Mouse (Mus musculus) 3T3-L1 (cell line): ENCODE data around the gene Hist1h2bh.
"Not testable (repeated sequence)": the region's sequence is repeated elsewhere in the genome, so short reads cannot be mapped to it uniquely, and the experiment has no call there.

ENCODE experiments used
- DNase-seq: peaks from one replicate; pipeline ENCODE4 v3.0.0-alpha.2; 2015; ENCODE audit warnings: low read depth, low spot score

Gene Hist1h2bh

DNA sequence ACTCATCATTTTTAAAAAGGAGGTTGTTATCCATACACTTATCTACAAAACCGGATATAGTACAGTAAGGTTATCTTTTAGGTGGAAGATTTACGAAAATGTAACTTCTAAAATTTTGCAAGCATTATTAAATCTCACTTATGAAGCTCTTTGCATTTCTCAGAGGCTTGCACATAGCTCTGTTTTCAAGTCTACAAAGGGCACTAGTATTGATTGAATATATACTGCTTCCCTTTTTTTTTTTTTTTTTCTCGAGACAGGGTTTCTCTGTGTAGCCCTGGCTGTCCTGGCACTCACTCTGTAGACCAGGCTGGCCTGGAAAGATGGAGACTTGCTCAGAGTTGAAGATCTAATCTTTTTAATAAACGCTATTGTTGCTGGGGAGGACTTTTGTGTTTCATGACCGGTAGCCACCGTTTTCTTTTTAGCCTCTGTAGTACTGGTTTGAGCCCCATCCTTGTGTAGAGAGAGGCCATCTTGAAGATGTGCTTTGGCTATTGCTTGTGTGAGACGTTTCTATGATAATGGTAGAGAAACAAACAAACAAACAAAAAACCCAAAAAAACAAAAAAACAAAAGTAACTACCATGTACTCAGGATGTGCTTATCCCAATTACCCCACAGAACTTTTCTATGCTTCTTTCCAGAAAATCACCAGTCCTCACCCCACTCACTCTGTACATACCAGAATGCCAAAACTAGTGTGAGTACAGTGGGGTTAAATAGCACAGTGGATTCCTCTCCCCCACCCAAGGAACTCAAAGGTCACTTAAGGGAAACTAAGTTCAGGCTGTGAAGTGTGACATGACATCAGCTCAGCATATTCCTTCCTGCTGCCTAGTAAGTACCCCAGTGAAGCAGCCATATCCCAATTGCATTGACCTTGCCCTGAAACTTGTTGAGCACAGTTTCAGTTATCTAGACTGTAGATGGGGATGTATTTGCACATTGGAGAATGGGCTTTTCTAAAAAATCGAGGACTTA is 9.0 kb upstream of the Hist1h2bh start:
- DNase-seq, result no peak

DNA sequence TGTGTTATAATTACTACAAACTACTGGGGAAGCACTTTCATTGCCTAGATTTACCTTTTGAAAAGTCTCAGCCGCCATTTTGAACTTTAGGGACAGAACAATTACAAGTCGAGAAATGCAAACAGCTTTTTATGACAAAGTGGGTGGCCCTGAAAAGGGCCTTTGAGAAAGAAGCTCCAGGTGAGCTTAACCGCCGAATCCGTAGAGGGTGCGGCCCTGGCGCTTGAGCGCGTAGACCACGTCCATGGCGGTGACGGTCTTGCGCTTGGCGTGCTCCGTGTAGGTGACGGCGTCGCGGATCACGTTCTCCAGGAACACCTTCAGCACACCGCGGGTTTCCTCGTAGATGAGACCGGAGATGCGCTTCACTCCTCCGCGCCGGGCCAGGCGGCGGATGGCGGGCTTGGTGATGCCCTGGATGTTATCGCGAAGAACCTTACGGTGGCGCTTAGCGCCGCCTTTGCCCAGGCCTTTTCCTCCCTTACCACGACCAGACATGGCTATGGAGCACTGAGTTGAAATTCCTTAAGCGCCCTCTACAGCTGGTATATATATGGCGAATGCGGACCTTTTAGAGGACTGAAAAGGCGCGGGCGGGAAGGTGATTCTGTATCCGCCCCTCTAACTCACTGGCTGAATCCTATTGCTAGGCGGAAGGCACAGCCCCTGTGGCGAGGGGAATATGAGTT is 8.1 kb upstream of the Hist1h2bh start, which contains the start of gene Hist1h4f:
Gene Hist1h4f (minus strand): TSS at position 503 of the 689 bp plus-strand sequence.
- peak; percentile 98 for DNase-seq

DNA sequence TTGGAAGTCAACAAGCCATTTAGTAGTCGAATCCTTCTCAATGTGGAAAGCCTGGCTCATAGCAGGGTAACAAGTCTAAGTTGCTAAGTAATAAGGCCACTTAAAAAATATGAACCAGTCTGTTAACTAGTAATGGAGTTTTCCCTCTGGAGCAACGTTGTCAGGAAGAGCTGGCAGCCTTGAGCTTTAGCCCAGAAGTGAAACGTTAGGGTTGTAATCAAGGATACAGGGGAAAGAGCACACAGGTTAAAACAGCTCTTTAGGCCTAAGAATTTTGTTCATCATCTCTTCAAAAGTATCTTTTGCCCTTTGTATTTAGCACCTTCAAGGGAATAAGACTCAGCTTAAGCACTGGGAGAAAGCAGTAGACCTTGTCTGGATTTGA is 7.6 kb upstream of the Hist1h2bh start:
- peak; percentile 69 for DNase-seq

DNA sequence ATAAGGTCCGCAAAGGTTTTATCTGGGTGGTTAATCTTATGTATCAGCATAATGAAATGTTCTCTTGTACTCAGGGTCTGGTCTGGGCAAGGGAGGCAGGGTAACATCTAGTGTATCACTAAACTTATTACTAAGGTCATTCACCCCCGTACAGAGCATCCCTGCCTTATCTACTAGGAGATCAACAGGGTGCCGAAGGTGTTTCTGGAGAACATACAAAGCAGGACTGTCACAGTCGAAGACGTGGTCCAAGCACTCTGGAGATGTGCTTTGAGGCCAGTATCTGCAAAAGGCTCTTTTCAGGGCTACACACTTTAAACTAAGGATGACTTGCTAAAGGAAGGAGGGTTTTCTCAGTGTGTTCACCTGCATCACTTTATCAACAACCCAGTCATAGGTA is 3.5 kb upstream of the Hist1h2bh start:
- DNase-seq, result no peak

DNA sequence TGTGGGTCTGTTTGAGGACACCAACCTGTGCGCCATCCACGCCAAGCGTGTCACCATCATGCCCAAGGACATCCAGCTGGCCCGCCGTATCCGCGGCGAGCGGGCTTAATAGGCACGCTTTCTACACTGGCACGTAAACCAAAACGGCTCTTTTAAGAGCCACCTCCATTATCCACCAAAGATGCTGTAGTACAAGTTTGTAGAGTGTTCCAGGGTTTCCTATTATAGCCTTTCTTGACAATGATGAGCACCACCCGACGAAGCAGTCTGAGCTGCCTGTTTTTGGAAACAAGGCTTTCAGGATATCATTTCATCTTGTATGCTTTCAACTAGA is 1.6 kb upstream of the Hist1h2bh start:
- DNase-seq, result not testable (repeated sequence)

DNA sequence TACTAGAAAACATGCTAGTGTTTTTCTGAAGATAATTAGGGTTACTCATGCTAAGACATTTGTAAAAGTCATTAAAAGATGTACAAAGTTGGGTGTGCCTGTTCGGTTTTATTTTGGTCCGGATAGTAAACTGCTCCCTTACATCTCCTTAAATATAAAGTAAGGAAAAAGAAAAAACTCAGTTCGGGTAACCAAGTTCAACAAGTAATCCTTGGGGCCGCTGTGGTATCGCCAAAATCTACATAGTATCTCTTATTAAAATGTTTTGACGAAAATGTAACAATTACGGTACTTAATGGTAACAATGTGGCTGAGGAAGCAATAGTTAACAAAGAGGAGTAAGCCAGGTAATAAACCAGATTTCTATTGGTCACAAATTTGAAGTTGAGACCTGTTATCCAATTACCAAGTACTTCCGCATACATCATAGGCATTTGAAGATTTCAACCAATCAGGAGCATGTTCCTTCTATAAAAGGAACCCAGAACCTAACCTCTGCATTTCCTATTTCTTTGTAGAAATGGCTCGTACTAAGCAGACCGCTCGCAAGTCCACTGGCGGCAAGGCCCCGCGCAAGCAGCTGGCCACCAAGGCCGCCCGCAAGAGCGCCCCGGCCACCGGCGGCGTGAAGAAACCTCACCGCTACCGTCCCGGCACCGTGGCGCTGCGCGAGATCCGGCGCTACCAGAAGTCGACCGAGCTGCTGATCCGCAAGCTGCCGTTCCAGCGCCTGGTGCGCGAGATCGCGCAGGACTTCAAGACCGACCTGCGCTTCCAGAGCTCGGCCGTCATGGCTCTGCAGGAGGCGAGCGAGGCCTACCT is 984 bp upstream of the Hist1h2bh start, which contains the start of gene Hist1h3f:
Gene Hist1h3f (plus strand): TSS at position 88 of the 822 bp plus-strand sequence.
- peak; percentile 96 for DNase-seq

DNA sequence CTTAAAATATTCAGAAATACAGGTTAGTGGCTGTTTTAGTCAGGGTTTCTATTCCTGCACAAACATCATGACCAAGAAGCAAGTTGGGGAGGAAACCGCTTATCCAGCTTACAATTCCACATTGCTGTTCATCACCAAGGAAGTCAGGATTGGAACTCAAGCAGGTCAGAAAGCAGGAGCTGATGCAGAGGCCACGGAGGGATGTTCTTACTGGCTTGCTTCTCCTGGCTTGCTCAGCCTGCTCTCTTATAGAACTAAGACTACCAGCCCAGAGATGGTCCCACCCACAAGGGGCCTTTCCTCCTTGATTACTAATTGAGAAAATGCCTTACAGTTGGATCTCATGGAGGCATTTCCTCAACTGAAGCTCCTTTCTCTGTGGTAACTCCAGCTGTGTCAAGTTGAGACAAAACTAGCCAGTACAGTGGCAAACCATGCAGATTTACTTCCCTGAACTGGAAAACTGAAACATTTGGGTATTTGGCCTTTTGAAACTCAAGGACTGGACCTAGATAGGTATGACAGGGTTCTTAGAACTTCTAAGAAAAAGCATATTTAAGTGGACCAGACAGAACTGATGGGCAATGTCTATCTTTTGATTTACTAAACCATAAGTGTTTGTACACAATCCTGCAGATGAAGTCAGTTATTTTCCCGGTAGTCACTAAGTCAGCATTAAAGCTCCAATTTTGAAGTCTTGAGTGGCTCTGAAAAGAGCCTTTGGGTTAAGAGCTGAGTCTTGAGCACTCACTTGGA is 789 bp downstream of the Hist1h2bh start:
- peak; percentile 62 for DNase-seq

DNA sequence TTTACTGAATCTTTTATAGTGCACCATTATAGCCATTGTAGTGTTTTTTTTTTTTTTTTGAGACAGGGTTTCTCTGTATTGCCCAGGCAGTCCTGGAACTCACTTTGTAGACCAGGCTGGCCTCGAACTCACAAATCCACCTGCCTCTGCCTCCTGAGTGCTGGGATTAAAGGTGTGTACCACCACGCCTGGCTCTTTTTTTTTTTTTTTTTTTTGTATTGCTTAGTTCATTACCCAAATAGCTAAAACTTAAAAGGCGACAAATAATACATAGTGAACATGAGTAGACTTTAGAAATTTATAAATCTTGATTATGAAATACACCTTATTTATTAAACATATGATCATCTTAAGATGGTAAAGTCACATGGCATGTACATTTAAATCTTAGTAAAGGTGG is 1.7 kb downstream of the Hist1h2bh start:
- DNase-seq, result no peak

DNA sequence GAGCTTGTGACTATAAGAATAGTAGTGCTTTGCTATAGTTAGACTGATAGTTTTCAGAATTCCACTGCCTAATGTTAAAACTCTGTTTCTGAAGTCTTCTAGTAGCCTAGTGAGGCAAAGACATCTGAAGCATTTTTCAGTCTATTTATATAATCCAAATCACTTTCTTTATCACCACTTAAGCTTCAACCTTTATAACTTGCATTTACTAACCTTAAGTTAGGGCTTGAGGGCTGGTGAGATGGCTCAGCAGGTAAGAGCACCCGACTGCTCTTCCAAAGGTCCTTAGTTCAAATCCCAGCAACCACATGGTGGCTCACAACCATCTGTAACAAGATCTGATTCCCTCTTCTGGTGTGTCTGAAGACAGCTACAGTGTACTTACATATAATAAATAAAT is 3.4 kb downstream of the Hist1h2bh start:
- not testable (repeated sequence) for DNase-seq

DNA sequence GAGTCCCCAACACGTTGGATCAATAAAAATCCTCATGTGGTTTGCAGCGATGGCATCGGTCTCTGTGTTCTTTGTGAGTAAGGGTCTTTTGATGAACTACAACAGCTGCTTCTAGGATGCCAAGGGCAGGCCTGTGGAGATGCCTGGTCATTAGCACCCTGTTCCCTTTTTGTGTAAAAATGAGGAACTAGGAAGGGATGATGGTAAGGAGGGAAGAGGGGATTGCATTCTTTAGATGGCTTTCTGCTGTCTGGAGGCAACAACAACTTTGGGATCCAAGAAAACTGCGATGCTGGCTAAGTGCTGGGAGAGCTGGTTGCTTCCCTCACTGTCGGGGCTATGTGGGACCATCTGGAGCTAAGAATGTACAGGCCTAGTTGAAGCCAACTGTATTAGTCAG is 4.9 kb downstream of the Hist1h2bh start:
- no peak for DNase-seq

DNA sequence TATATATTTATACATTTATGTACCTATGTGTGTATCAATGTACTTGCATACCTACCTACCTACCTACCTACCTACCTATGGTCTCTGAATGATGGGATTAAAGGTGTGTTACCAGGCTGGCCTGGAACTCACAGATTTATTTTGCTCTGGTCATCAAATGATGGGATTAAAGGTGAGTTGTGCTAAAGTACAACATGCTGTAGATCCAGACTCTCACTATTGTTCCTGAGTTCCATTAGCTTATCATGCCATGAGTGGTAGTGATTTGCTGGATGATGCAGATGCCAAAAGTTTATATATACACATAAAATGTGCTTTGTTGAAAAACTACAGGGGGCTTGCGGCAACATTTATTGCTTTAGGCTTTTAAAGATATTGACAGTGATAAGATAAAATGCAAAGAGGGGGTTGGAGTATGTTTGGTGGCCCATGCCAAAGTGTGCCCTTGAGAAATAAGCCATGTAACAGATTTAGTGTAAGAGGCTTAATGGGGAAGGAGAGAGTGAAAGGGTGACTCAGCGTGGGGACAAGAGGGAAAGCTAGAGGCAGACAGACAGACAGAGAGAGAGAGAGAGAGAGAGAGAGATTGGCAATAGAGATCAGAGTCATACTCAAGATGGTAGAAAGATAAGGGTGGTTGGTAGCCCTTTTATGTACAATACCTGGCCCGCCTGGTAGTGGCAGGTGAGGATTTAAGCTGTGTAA is 6.0 kb downstream of the Hist1h2bh start:
- DNase-seq, result no peak

DNA sequence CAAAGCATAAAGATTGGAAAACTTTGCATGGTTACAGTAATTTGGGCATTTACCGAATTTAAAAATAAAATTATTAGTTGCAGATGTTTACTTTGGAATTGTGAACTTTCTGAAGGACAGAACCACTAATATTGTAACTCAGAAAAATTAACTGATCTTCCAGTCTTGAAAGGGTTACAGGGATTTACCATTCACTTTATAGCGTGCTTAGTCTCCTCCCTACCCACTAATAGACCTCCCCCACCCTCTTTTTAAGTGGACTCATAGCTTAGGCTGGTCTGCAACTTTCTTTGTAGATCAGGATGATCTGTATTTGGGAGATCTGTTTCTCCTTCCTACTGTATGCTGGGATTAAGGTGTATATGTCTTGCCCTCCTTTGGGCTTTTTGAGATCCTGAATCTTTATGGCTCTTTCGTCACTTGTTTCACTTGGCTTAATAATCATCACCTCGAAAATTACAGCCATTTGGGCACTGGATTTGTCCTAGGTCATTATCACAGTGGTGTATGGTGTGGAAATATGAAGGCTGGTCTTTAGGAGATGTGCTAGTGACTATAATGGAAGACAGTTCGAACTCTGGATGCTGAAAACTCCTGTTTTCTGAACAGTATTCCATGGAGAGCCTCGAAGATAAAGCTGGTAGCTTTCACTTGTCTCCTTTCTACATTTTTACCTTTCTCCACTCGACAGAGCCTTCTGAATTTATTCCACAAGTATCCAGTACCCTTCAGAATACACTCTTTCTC is 6.9 kb downstream of the Hist1h2bh start:
- DNase-seq, result peak; percentile 63

DNA sequence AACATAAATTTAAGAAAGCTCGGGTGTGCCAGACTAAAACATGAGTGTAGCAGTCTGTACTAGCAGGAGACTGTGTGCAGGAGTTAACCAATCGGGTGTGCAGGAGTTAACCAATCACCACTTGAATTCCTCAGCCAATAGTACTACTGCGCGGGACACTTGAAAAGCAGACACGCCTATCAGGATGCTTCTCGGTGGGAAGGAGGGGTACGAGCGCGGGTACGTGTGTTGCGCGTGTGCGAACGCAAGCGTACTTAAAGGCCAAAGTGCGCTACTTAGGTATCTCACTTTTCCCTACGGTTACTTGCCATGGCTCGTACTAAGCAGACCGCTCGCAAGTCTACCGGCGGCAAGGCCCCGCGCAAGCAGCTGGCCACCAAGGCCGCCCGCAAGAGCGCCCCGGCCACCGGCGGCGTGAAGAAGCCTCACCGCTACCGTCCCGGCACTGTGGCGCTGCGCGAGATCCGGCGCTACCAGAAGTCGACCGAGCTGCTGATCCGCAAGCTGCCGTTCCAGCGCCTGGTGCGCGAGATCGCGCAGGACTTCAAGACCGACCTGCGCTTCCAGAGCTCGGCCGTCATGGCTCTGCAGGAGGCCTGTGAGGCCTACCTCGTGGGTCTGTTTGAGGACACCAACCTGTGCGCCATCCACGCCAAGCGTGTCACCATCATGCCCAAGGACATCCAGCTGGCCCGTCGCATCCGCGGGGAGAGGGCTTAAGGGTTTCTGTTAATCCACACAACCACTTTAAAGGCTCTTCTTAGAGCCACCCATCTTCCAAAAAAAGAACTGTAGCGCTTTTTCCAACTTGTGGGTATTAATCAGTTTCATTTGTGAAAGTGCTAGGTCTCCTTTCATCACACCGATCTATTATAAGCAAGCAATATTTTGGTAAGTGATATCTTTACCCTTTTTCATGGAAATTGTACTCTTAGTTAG is 7.8 kb downstream of the Hist1h2bh start, which contains the start of gene Hist1h3g:
Gene Hist1h3g (plus strand): TSS at position 286 of the 939 bp plus-strand sequence.
- DNase-seq, result peak; percentile 98

DNA sequence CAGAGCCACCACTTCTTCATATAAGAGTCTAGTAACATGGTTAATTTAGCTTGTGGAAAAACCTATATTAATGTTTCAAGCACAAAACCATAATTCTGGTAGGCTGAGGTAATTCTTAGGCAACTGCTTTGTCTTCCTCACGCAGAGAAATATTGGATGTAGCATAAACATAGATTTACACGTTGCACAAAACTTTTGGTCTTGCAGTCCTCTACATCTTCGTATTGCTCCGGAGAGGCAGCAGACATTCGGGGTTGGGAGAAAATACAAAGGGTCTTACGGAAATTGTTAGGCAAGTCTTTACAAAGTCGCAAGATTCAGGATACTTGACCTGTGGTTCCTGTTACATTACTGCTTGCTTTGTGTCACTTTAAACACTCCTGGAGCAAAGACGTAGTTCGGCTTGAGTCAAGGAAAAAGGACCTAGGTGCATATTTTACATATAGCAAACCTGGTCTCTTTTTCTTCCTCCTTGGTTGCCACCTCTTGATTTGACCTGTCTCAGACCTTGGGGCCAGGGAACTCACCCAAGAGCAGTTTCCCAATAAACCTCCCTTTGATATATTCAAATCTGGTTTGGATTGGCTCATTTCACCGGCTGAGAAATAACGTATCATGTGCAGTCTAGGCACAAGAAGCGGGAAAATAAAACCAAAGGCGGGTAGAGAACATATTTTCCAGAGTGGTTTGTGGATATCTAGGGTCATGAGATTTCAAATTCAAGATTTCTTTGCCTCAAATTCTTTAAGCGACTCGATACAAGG is 8.6 kb downstream of the Hist1h2bh start:
- DNase-seq, result peak; percentile 82

DNA sequence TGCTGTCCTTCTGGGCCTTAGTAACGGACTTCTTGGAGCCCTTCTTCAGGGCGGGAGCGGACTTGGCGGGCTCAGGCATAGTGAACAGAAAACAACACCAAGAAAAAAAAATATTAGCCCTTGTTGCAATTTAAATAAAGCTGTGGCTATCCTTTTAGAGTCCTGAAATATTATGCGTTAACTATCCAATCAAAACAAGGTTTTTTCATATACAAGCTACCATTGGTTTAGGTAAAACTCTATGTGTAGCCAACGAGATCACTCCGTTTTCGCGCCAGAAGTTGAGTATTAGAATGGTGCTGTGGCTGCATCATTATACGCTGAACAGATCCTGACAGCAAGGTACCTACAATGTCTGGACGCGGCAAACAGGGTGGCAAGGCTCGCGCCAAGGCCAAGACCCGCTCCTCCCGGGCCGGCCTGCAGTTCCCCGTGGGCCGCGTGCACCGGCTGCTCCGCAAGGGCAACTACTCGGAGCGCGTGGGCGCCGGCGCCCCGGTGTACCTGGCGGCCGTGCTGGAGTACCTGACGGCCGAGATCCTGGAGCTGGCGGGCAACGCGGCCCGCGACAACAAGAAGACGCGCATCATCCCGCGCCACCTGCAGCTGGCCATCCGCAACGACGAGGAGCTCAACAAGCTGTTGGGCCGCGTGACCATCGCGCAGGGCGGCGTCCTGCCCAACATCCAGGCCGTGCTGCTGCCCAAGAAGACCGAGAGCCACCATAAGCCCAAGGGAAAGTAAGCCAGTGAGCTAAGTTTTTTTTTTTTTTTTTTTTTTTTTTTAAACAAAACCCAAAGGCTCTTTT is 9.4 kb downstream of the Hist1h2bh start, which contains the start of gene Hist1h2af:
Gene Hist1h2af (plus strand): TSS at position 347 of the 808 bp plus-strand sequence.
- peak; percentile 97 for DNase-seq

DNA sequence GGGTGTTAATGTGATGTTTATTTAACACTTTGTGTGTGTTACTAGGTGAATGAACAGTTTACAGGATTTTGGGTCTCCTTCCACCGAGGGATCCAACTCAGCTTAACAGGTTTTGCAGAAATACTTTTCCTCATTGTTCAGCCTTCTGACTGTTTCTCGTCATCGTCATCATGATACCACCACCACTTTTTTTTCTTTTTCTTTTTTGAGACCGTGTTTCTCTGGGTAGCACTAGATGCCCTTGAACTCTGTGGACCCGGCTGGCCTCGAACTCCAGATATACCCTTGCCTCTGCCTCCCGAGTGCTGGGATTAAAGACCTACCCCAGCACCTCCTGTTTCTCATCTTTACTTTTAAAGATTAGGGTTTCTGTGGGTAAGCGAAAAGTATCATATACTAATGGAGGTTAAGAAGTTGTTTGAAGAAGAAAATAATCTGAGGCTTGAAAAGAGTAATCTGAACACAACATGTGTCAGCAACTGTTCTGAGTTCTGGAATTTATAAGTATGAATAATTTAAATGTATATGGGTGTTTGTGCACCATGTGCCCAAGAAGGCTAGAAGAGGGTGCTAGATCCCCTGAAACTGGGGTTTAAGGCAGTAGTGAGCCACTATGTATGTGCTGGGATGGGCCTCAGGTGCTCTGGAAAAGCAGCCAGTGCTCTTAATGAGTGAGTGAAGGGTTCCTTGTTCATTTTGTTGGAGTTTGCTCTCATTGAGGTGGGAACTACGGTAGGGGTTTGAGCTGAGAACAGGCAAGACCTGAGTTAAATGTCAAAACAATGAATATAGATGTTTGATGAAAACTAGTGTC is 10.7 kb downstream of the Hist1h2bh start:
- peak; percentile 54 for DNase-seq
